Mouse (Mus musculus) CH12.LX (cell line): Measurements from ENCODE around the gene Nf1. TPM values are rescaled to one million over a fixed set of nuclear protein-coding genes. Genes with fewer than 3 reads are reported as not detected.

Source experiments
- DNase-seq: peaks from one replicate; pipeline ENCODE4 v3.0.0-alpha.2; 2013; ENCODE audit errors: extremely low read depth
- H3K27ac ChIP-seq: 2 replicates; pipeline ENCODE4 v1.5.1; 2012; ENCODE audit warnings: low read depth, mild to moderate bottlenecking, control low read depth, moderate library complexity; ENCODE audit not compliant: insufficient read depth
- H3K27me3 ChIP-seq: replicated peaks from 2 replicates; pipeline ENCODE3; 2012; ENCODE audit warnings: inconsistent platforms
- H3K36me3 ChIP-seq, 2 experiments: replicated peaks in 1 of 2; 2 replicates each; pipeline versions ENCODE3 to v1.6.1; 2012; ENCODE audit warnings: inconsistent platforms in 1 of 2, low read length in 1 of 2, mild to moderate bottlenecking in 1 of 2, mixed read lengths in 1 of 2, moderate library complexity in 1 of 2; ENCODE audit not compliant: control insufficient read depth in 1 of 2, insufficient read depth in 1 of 2
- H3K4me1 ChIP-seq, 2 experiments: 2 replicates each; pipeline ENCODE4 v1.6.1; 2012; ENCODE audit warnings: inconsistent platforms in 1 of 2, moderate library complexity in 1 of 2; ENCODE audit not compliant: insufficient read depth in 2 of 2, control insufficient read depth in 1 of 2
- H3K4me2 ChIP-seq: 2 replicates; pipeline ENCODE4 v1.6.1; 2012; ENCODE audit warnings: low read depth, mild to moderate bottlenecking, control low read depth; ENCODE audit not compliant: poor library complexity, insufficient read depth, severe bottlenecking
- H3K4me3 ChIP-seq, 3 experiments: fragments of 150-350 bp in 1 of 3; sonication (generic) in 1 of 3; replicated peaks in 1 of 3; 2 replicates each; pipeline versions ENCODE3 to v1.5.1; 2011 to 2012; ENCODE audit warnings: low read depth in 2 of 3, low read length in 2 of 3, mild to moderate bottlenecking in 2 of 3, moderate library complexity in 2 of 3, control low read depth in 1 of 3, improper control_type of control experiment in 1 of 3, inconsistent platforms in 1 of 3, mixed read lengths in 1 of 3; ENCODE audit not compliant: poor library complexity in 1 of 3
- H3K79me2 ChIP-seq: replicated peaks from 2 replicates; pipeline ENCODE4 v1.6.1; 2012; ENCODE audit warnings: mild to moderate bottlenecking, moderate library complexity; ENCODE audit not compliant: control insufficient read depth, poor library complexity, insufficient read depth, severe bottlenecking; ENCODE audit errors: extremely low read depth
- H3K9ac ChIP-seq: 2 replicates; pipeline ENCODE4 v1.6.1; 2012; ENCODE audit warnings: low read depth, mild to moderate bottlenecking, control low read depth, moderate library complexity; ENCODE audit not compliant: insufficient read depth
- H3K9me3 ChIP-seq: replicated peaks from 2 replicates; pipeline ENCODE3; 2012; ENCODE audit warnings: low read length, inconsistent platforms, mixed read lengths
- BHLHE40 ChIP-seq: IDR thresholded peaks from 2 replicates; pipeline ENCODE4 v1.6.1; 2011; ENCODE audit warnings: mild to moderate bottlenecking, low read depth, low read length, improper control_type of control experiment
- E2F4 ChIP-seq: IDR thresholded peaks from 2 replicates; pipeline ENCODE4 v1.6.1; 2011; ENCODE audit warnings: low read depth, low read length, improper control_type of control experiment; ENCODE audit not compliant: insufficient replicate concordance
- ELF1 ChIP-seq: IDR thresholded peaks from 2 replicates; pipeline ENCODE4 v1.6.1; 2014; ENCODE audit warnings: low read depth, mild to moderate bottlenecking, inconsistent platforms, low read length, improper control_type of control experiment
- EP300 ChIP-seq: IDR thresholded peaks from 2 replicates; pipeline ENCODE4 v1.6.1; 2011; ENCODE audit warnings: low read length, improper control_type of control experiment
- ETS1 ChIP-seq: conservative IDR thresholded peaks from 2 replicates; pipeline ENCODE4 v1.6.1; 2012; ENCODE audit warnings: low read depth, mild to moderate bottlenecking, inconsistent platforms, low read length, improper control_type of control experiment, moderate library complexity
- HCFC1 ChIP-seq: IDR thresholded peaks from 2 replicates; pipeline ENCODE4 v1.6.1; 2012; ENCODE audit warnings: low read depth, mild to moderate bottlenecking, inconsistent platforms, low read length, improper control_type of control experiment
- IRF4 ChIP-seq: IDR thresholded peaks from 2 replicates; pipeline ENCODE4 v1.6.1; 2014; ENCODE audit warnings: low read depth, mild to moderate bottlenecking, inconsistent platforms, low read length, improper control_type of control experiment
- JUN ChIP-seq: IDR thresholded peaks from 2 replicates; pipeline ENCODE4 v1.6.1; 2011; ENCODE audit warnings: low read depth, mild to moderate bottlenecking, low read length, improper control_type of control experiment, moderate library complexity; ENCODE audit not compliant: insufficient read depth
- JUND ChIP-seq: conservative IDR thresholded peaks from 2 replicates; pipeline ENCODE4 v1.6.1; 2011; ENCODE audit warnings: low read depth, low read length, improper control_type of control experiment
- KAT2A ChIP-seq: IDR thresholded peaks from 2 replicates; pipeline ENCODE4 v1.6.1; 2012; ENCODE audit warnings: low read length, improper control_type of control experiment, inconsistent platforms; ENCODE audit not compliant: insufficient replicate concordance
- MAX ChIP-seq: IDR thresholded peaks from 2 replicates; pipeline ENCODE4 v1.6.1; 2011; ENCODE audit warnings: low read length, improper control_type of control experiment
- MAZ ChIP-seq: IDR thresholded peaks from 2 replicates; pipeline ENCODE4 v1.6.1; 2012; ENCODE audit warnings: low read depth, mild to moderate bottlenecking, inconsistent platforms, low read length, improper control_type of control experiment, moderate library complexity
- MEF2A ChIP-seq: IDR thresholded peaks from 2 replicates; pipeline ENCODE4 v1.6.1; 2014; ENCODE audit warnings: low read depth, mild to moderate bottlenecking, inconsistent platforms, low read length, improper control_type of control experiment, borderline replicate concordance
- MXI1 ChIP-seq: IDR thresholded peaks from 2 replicates; pipeline ENCODE4 v1.6.1; 2011; ENCODE audit warnings: mild to moderate bottlenecking, low read depth, low read length, improper control_type of control experiment
- MYC ChIP-seq: IDR thresholded peaks from 2 replicates; pipeline ENCODE4 v1.6.1; 2011; ENCODE audit warnings: low read depth, mild to moderate bottlenecking, improper control_type of control experiment, low read length
- NELFE ChIP-seq: IDR thresholded peaks from 2 replicates; pipeline ENCODE4 v1.6.1; 2011; ENCODE audit warnings: low read depth, low read length, improper control_type of control experiment
- NRF1 ChIP-seq: IDR thresholded peaks from 2 replicates; pipeline ENCODE4 v1.6.1; 2014; ENCODE audit warnings: low read depth, mild to moderate bottlenecking, inconsistent platforms, low read length, improper control_type of control experiment, moderate library complexity
- POLR2A ChIP-seq: IDR thresholded peaks from 2 replicates; pipeline ENCODE4 v1.6.1; 2011; ENCODE audit warnings: low read depth, mild to moderate bottlenecking, improper control_type of control experiment, low read length
- POLR2AphosphoS2 ChIP-seq: IDR thresholded peaks from 2 replicates; pipeline ENCODE4 v1.6.1; 2011; ENCODE audit warnings: low read depth, low read length, improper control_type of control experiment
- RCOR1 ChIP-seq: conservative IDR thresholded peaks from 2 replicates; pipeline ENCODE4 v1.6.1; 2012; ENCODE audit warnings: low read depth, mild to moderate bottlenecking, inconsistent platforms, low read length, improper control_type of control experiment
- SIN3A ChIP-seq: IDR thresholded peaks from 2 replicates; pipeline ENCODE4 v1.6.1; 2012; ENCODE audit warnings: low read length, improper control_type of control experiment, inconsistent platforms
- SMC3 ChIP-seq: IDR thresholded peaks from 2 replicates; pipeline ENCODE4 v1.6.1; 2011; ENCODE audit warnings: low read depth, low read length, improper control_type of control experiment
- TBP ChIP-seq: conservative IDR thresholded peaks from 2 replicates; pipeline ENCODE4 v1.6.1; 2011; ENCODE audit warnings: low read depth, low read length, improper control_type of control experiment
- TCF12 ChIP-seq: IDR thresholded peaks from 2 replicates; pipeline ENCODE4 v1.6.1; 2014; ENCODE audit warnings: low read depth, mild to moderate bottlenecking, inconsistent platforms, low read length, improper control_type of control experiment
- UBTF ChIP-seq: IDR thresholded peaks from 2 replicates; pipeline ENCODE4 v1.6.1; 2012; ENCODE audit warnings: low read depth, mild to moderate bottlenecking, inconsistent platforms, low read length, improper control_type of control experiment, moderate library complexity
- USF1 ChIP-seq: IDR thresholded peaks from 2 replicates; pipeline ENCODE4 v1.6.1; 2014; ENCODE audit warnings: low read depth, mild to moderate bottlenecking, inconsistent platforms, low read length, improper control_type of control experiment
- ZKSCAN1 ChIP-seq: IDR thresholded peaks from 2 replicates; pipeline ENCODE4 v1.6.1; 2012; ENCODE audit warnings: low read depth, inconsistent platforms, low read length, improper control_type of control experiment, borderline replicate concordance
- ZMIZ1 ChIP-seq: IDR thresholded peaks from 2 replicates; pipeline ENCODE4 v1.6.1; 2012; ENCODE audit warnings: low read depth, mild to moderate bottlenecking, inconsistent platforms, low read length, improper control_type of control experiment
- dilution Hi-C: fragments of 300-500 bp; cut with MboI; formaldehyde crosslinking; loops from 2 replicates; pipeline ENCODE4 v1.14.3; 2020; ENCODE audit warnings: low sequenced_read_pairs; ENCODE audit not compliant: extremely low pct_unique_long_range_greater_than_20kb, extremely low pct_ligation_motif_present
- in situ Hi-C: fragments of 300-500 bp; cut with MboI; formaldehyde crosslinking; loops from 3 replicates; pipeline ENCODE4 v1.14.3; 2019; ENCODE audit warnings: low sequenced_read_pairs, low pct_ligation_motif_present, low pct_unique_long_range_greater_than_20kb, mixed read lengths
- polyA plus RNA-seq: library from polyadenylated mRNA; unstranded; fragments of >175 nt; gene quantifications from 2 replicates; pipeline ENCODE4 v1.2.1, GENCODE M21; 2012; ENCODE audit warnings: low read depth; ENCODE audit not compliant: insufficient read length
- total RNA-seq, 2 experiments: library from RNA; depleted of rRNA; stranded (reverse); fragments of 300-350 nt in 1 of 2; fragments of >200 nt in 1 of 2; gene quantifications; 2 replicates each; pipeline ENCODE4 v1.2.3; 2012 to 2014

Gene Nf1
- total RNA-seq (2012; rRNA removed) (11.2 and 12.4 TPM in 2 replicates), total RNA-seq (2014; rRNA removed) (7.3 and 8.2 TPM in 2 replicates), polyA plus RNA-seq (15.2 and 19.5 TPM in 2 replicates)

- TF ChIP-seq JUN (peak; percentile 70), ELF1 (peak; percentile 78), MEF2A (0 out of 2 replicates have a peak, but pooled peaks have one; percentile 16), BHLHE40 (no peak), POLR2AphosphoS2 (peak; percentile 52; the same call in 1 of the 2 replicates), ETS1 (peak; percentile 10; the same call in 1 of the 2 replicates), MYC (no peak), NELFE (peak; percentile 73), IRF4 (peak; percentile 56), TBP (peak; percentile 76), SIN3A (no peak), ZKSCAN1 (no peak), EP300 (no peak), JUND (peak; percentile 61), MAZ (peak; percentile 94), KAT2A (no peak), POLR2A (peak; percentile 87), ZMIZ1 (peak; percentile 42; the same call in 1 of the 2 replicates), TCF12 (peak; percentile 70), UBTF (peak; percentile 76), E2F4 (no peak), RCOR1 (0 out of 2 replicates have a peak, but pooled peaks have one; percentile 11), SMC3 (no peak), MAX (0 out of 2 replicates have a peak, but pooled peaks have one; percentile 14), HCFC1 (peak; percentile 64), MXI1 (peak; percentile 64), NRF1 (peak; percentile 99), USF1 (no peak)
- peak; percentile 94 for DNase-seq
Observed at GRCm38 (mm10) chr11:79339234-79339807, at the start of gene Nf1. Gene Nf1 (plus strand): TSS chr11:79339693.

More at GRCm38 (mm10) chr11:79339234-79339807, at the start of gene Nf1:
- peak within 1 kb of the TSS; percentile 72 to 78 (median 73) for H3K4me3 ChIP-seq
- H3K36me3 ChIP-seq: peaks cover 0 to 16% of the 10 kb centered on the region in 2 experiments
- no peak within 1 kb of the TSS for H3K27ac ChIP-seq
- H3K79me2 ChIP-seq: peaks cover 4% of the 10 kb centered on the region; the same call in 1 of the 2 replicates
- H3K27me3 ChIP-seq: no peaks in the 10 kb centered on the region
- H3K9me3 ChIP-seq: peaks cover 5% of the 10 kb centered on the region
- peak within 1 kb of the TSS; percentile 85 for H3K9ac ChIP-seq
- H3K4me1 ChIP-seq: peaks cover 2 to 19% of the 10 kb centered on the region in 2 experiments; a peak in 3 of 4 replicates
- in situ Hi-C loops: no loop called here
- dilution Hi-C loops: no loop called here
- H3K4me2 ChIP-seq: peak within 1 kb of the TSS; percentile 73
